Mouse (Mus musculus): ENCODE measurements around the gene Krtap9-3. TPM values are rescaled to one million over a fixed set of nuclear protein-coding genes. Genes with fewer than 3 reads are reported as not detected.

Gene Krtap9-3
- not detected for polyA plus RNA-seq (2014; fragmentation: Illumina TruSeq; extraction: RNeasy Lipid Tissue Mini Kit (QIAGEN cat#74804); ENCODE audit: low read depth, low replicate concordance)

GRCm38 (mm10) chr11:99597742-99598141 lies at the start of gene Krtap9-3:
Gene Krtap9-3 (minus strand): TSS chr11:99598105.

GRCm38 (mm10) chr11:99643635-99644139 lies 45.8 kb upstream of the Krtap9-3 start, which contains the start of gene Krtap4-7:
Gene Krtap4-7 (minus strand): TSS chr11:99644089.

GRCm38 (mm10) chr11:99634653-99635134 lies 36.8 kb upstream of the Krtap9-3 start, which contains the start of gene Krtap4-2:
Gene Krtap4-2 (minus strand): TSS chr11:99635084.

GRCm38 (mm10) chr11:99628138-99628537 lies 30.2 kb upstream of the Krtap9-3 start, which contains the start of gene Krtap4-1:
Gene Krtap4-1 (minus strand): TSS chr11:99628238.

GRCm38 (mm10) chr11:99620335-99620734 lies 22.4 kb upstream of the Krtap9-3 start, which contains the start of gene Gm11562:
Gene Gm11562 (minus strand): TSS chr11:99620435.

GRCm38 (mm10) chr11:99614796-99615363 lies 17.0 kb upstream of the Krtap9-3 start, which contains the start of gene Krtap2-4:
Gene Krtap2-4 (minus strand): TSS chr11:99614846.

GRCm38 (mm10) chr11:99610089-99610488 lies 12.2 kb upstream of the Krtap9-3 start, which contains the start of gene Gm11937:
Gene Gm11937 (minus strand): TSS chr11:99610189.

GRCm38 (mm10) chr11:99603208-99603607 lies 5.3 kb upstream of the Krtap9-3 start, which contains the start of gene Gm11938:
Gene Gm11938 (minus strand): TSS chr11:99603308.

GRCm38 (mm10) chr11:99590981-99591380 lies 6.9 kb downstream of the Krtap9-3 start, which contains the start of gene Krtap1-3:
Gene Krtap1-3 (minus strand): TSS chr11:99591339.

GRCm38 (mm10) chr11:99583245-99583704 lies 14.6 kb downstream of the Krtap9-3 start, which contains the start of gene Krtap1-4:
Gene Krtap1-4 (minus strand): TSS chr11:99583654.

GRCm38 (mm10) chr11:99580636-99581035 lies 17.3 kb downstream of the Krtap9-3 start, which contains the start of gene Krtap1-5:
Gene Krtap1-5 (minus strand): TSS chr11:99581016.

GRCm38 (mm10) chr11:99566530-99566929 lies 31.4 kb downstream of the Krtap9-3 start, which contains the start of gene Krtap3-1:
Gene Krtap3-1 (minus strand): TSS chr11:99566630.

GRCm38 (mm10) chr11:99559366-99559765 lies 38.5 kb downstream of the Krtap9-3 start, which contains the start of gene Gm11939:
Gene Gm11939 (minus strand): TSS chr11:99559466.

GRCm38 (mm10) chr11:99556753-99557152 lies 41.2 kb downstream of the Krtap9-3 start, which contains the start of gene Krtap3-2:
Gene Krtap3-2 (minus strand): TSS chr11:99556853.

GRCm38 (mm10) chr11:99550765-99551164 lies 47.1 kb downstream of the Krtap9-3 start, which contains the start of gene Krtap3-3:
Gene Krtap3-3 (minus strand): TSS chr11:99550865.

Other genes starting within 250 kb of the Krtap9-3 start
- gene Krt27, start 247.0 kb downstream of the Krtap9-3 start, polyA plus RNA-seq (2014; fragmentation: Illumina TruSeq; extraction: RNeasy Lipid Tissue Mini Kit (QIAGEN cat#74804); ENCODE audit: low read depth, low replicate concordance) = not detected
- not detected for gene Krt28, start 223.2 kb downstream of the Krtap9-3 start, polyA plus RNA-seq (2014; fragmentation: Illumina TruSeq; extraction: RNeasy Lipid Tissue Mini Kit (QIAGEN cat#74804); ENCODE audit: low read depth, low replicate concordance)
- 4.5 TPM for gene Krt10, start 208.7 kb downstream of the Krtap9-3 start, polyA plus RNA-seq (2014; fragmentation: Illumina TruSeq; extraction: RNeasy Lipid Tissue Mini Kit (QIAGEN cat#74804); ENCODE audit: low read depth, low replicate concordance)
- not detected for gene Krt12, start 175.8 kb downstream of the Krtap9-3 start, polyA plus RNA-seq (2014; fragmentation: Illumina TruSeq; extraction: RNeasy Lipid Tissue Mini Kit (QIAGEN cat#74804); ENCODE audit: low read depth, low replicate concordance)
- gene Krt20, start 160.0 kb downstream of the Krtap9-3 start, polyA plus RNA-seq (2014; fragmentation: Illumina TruSeq; extraction: RNeasy Lipid Tissue Mini Kit (QIAGEN cat#74804); ENCODE audit: low read depth, low replicate concordance) = 0.31 TPM
- gene Krt23, start 105.0 kb downstream of the Krtap9-3 start, polyA plus RNA-seq (2014; fragmentation: Illumina TruSeq; extraction: RNeasy Lipid Tissue Mini Kit (QIAGEN cat#74804); ENCODE audit: low read depth, low replicate concordance) = not detected
- gene Krt39, start 76.8 kb downstream of the Krtap9-3 start, polyA plus RNA-seq (2014; fragmentation: Illumina TruSeq; extraction: RNeasy Lipid Tissue Mini Kit (QIAGEN cat#74804); ENCODE audit: low read depth, low replicate concordance) = not detected
- not detected for gene Krt40, start 54.9 kb downstream of the Krtap9-3 start, polyA plus RNA-seq (2014; fragmentation: Illumina TruSeq; extraction: RNeasy Lipid Tissue Mini Kit (QIAGEN cat#74804); ENCODE audit: low read depth, low replicate concordance)
- gene Krtap3-3, start 47.2 kb downstream of the Krtap9-3 start, polyA plus RNA-seq (2014; fragmentation: Illumina TruSeq; extraction: RNeasy Lipid Tissue Mini Kit (QIAGEN cat#74804); ENCODE audit: low read depth, low replicate concordance) = not detected
- gene Krtap3-2, start 41.3 kb downstream of the Krtap9-3 start, polyA plus RNA-seq (2014; fragmentation: Illumina TruSeq; extraction: RNeasy Lipid Tissue Mini Kit (QIAGEN cat#74804); ENCODE audit: low read depth, low replicate concordance) = not detected
- not detected for gene Gm11939, start 38.6 kb downstream of the Krtap9-3 start, polyA plus RNA-seq (2014; fragmentation: Illumina TruSeq; extraction: RNeasy Lipid Tissue Mini Kit (QIAGEN cat#74804); ENCODE audit: low read depth, low replicate concordance)
- gene Krtap3-1, start 31.5 kb downstream of the Krtap9-3 start, polyA plus RNA-seq (2014; fragmentation: Illumina TruSeq; extraction: RNeasy Lipid Tissue Mini Kit (QIAGEN cat#74804); ENCODE audit: low read depth, low replicate concordance) = not detected
- gene Krtap1-5, start 17.1 kb downstream of the Krtap9-3 start, polyA plus RNA-seq (2014; fragmentation: Illumina TruSeq; extraction: RNeasy Lipid Tissue Mini Kit (QIAGEN cat#74804); ENCODE audit: low read depth, low replicate concordance) = not detected
- gene Krtap1-4, start 14.5 kb downstream of the Krtap9-3 start, polyA plus RNA-seq (2014; fragmentation: Illumina TruSeq; extraction: RNeasy Lipid Tissue Mini Kit (QIAGEN cat#74804); ENCODE audit: low read depth, low replicate concordance) = not detected
- gene Krtap1-3, start 6.8 kb downstream of the Krtap9-3 start, polyA plus RNA-seq (2014; fragmentation: Illumina TruSeq; extraction: RNeasy Lipid Tissue Mini Kit (QIAGEN cat#74804); ENCODE audit: low read depth, low replicate concordance) = not detected
- gene Gm11938, start 5.2 kb upstream of the Krtap9-3 start, polyA plus RNA-seq (2014; fragmentation: Illumina TruSeq; extraction: RNeasy Lipid Tissue Mini Kit (QIAGEN cat#74804); ENCODE audit: low read depth, low replicate concordance) = not detected
- not detected for gene Gm11937, start 12.1 kb upstream of the Krtap9-3 start, polyA plus RNA-seq (2014; fragmentation: Illumina TruSeq; extraction: RNeasy Lipid Tissue Mini Kit (QIAGEN cat#74804); ENCODE audit: low read depth, low replicate concordance)
- not detected for gene Krtap2-4, start 16.7 kb upstream of the Krtap9-3 start, polyA plus RNA-seq (2014; fragmentation: Illumina TruSeq; extraction: RNeasy Lipid Tissue Mini Kit (QIAGEN cat#74804); ENCODE audit: low read depth, low replicate concordance)
- gene Gm11562, start 22.3 kb upstream of the Krtap9-3 start, polyA plus RNA-seq (2014; fragmentation: Illumina TruSeq; extraction: RNeasy Lipid Tissue Mini Kit (QIAGEN cat#74804); ENCODE audit: low read depth, low replicate concordance) = not detected
- not detected for gene Krtap4-1, start 30.1 kb upstream of the Krtap9-3 start, polyA plus RNA-seq (2014; fragmentation: Illumina TruSeq; extraction: RNeasy Lipid Tissue Mini Kit (QIAGEN cat#74804); ENCODE audit: low read depth, low replicate concordance)
- not detected for gene Krtap4-2, start 37.0 kb upstream of the Krtap9-3 start, polyA plus RNA-seq (2014; fragmentation: Illumina TruSeq; extraction: RNeasy Lipid Tissue Mini Kit (QIAGEN cat#74804); ENCODE audit: low read depth, low replicate concordance)
- not detected for gene Krtap4-7, start 46.0 kb upstream of the Krtap9-3 start, polyA plus RNA-seq (2014; fragmentation: Illumina TruSeq; extraction: RNeasy Lipid Tissue Mini Kit (QIAGEN cat#74804); ENCODE audit: low read depth, low replicate concordance)
- not detected for gene Gm11555, start 52.1 kb upstream of the Krtap9-3 start, polyA plus RNA-seq (2014; fragmentation: Illumina TruSeq; extraction: RNeasy Lipid Tissue Mini Kit (QIAGEN cat#74804); ENCODE audit: low read depth, low replicate concordance)
- gene Gm11563, start 60.9 kb upstream of the Krtap9-3 start, polyA plus RNA-seq (2014; fragmentation: Illumina TruSeq; extraction: RNeasy Lipid Tissue Mini Kit (QIAGEN cat#74804); ENCODE audit: low read depth, low replicate concordance) = not detected
- not detected for gene Krtap4-6, start 67.9 kb upstream of the Krtap9-3 start, polyA plus RNA-seq (2014; fragmentation: Illumina TruSeq; extraction: RNeasy Lipid Tissue Mini Kit (QIAGEN cat#74804); ENCODE audit: low read depth, low replicate concordance)
- gene Gm14190, start 92.6 kb upstream of the Krtap9-3 start, polyA plus RNA-seq (2014; fragmentation: Illumina TruSeq; extraction: RNeasy Lipid Tissue Mini Kit (QIAGEN cat#74804); ENCODE audit: low read depth, low replicate concordance) = not detected
- not detected for gene Gm14180, start 136.2 kb upstream of the Krtap9-3 start, polyA plus RNA-seq (2014; fragmentation: Illumina TruSeq; extraction: RNeasy Lipid Tissue Mini Kit (QIAGEN cat#74804); ENCODE audit: low read depth, low replicate concordance)
- gene Gm11595, start 174.8 kb upstream of the Krtap9-3 start, polyA plus RNA-seq (2014; fragmentation: Illumina TruSeq; extraction: RNeasy Lipid Tissue Mini Kit (QIAGEN cat#74804); ENCODE audit: low read depth, low replicate concordance) = not detected
- gene Krtap4-8, start 182.6 kb upstream of the Krtap9-3 start, polyA plus RNA-seq (2014; fragmentation: Illumina TruSeq; extraction: RNeasy Lipid Tissue Mini Kit (QIAGEN cat#74804); ENCODE audit: low read depth, low replicate concordance) = not detected
- not detected for gene Krtap4-9, start 187.1 kb upstream of the Krtap9-3 start, polyA plus RNA-seq (2014; fragmentation: Illumina TruSeq; extraction: RNeasy Lipid Tissue Mini Kit (QIAGEN cat#74804); ENCODE audit: low read depth, low replicate concordance)
- not detected for gene Gm11596, start 195.4 kb upstream of the Krtap9-3 start, polyA plus RNA-seq (2014; fragmentation: Illumina TruSeq; extraction: RNeasy Lipid Tissue Mini Kit (QIAGEN cat#74804); ENCODE audit: low read depth, low replicate concordance)
- gene Gm11569, start 200.8 kb upstream of the Krtap9-3 start, polyA plus RNA-seq (2014; fragmentation: Illumina TruSeq; extraction: RNeasy Lipid Tissue Mini Kit (QIAGEN cat#74804); ENCODE audit: low read depth, low replicate concordance) = not detected
- not detected for gene Gm11554, start 206.3 kb upstream of the Krtap9-3 start, polyA plus RNA-seq (2014; fragmentation: Illumina TruSeq; extraction: RNeasy Lipid Tissue Mini Kit (QIAGEN cat#74804); ENCODE audit: low read depth, low replicate concordance)
- gene Krtap4-13, start 211.8 kb upstream of the Krtap9-3 start, polyA plus RNA-seq (2014; fragmentation: Illumina TruSeq; extraction: RNeasy Lipid Tissue Mini Kit (QIAGEN cat#74804); ENCODE audit: low read depth, low replicate concordance) = not detected
- gene Gm11564, start 217.6 kb upstream of the Krtap9-3 start, polyA plus RNA-seq (2014; fragmentation: Illumina TruSeq; extraction: RNeasy Lipid Tissue Mini Kit (QIAGEN cat#74804); ENCODE audit: low read depth, low replicate concordance) = not detected
- gene 2300003K06Rik, start 240.0 kb upstream of the Krtap9-3 start, polyA plus RNA-seq (2014; fragmentation: Illumina TruSeq; extraction: RNeasy Lipid Tissue Mini Kit (QIAGEN cat#74804); ENCODE audit: low read depth, low replicate concordance) = not detected

Measured in heart, adult 10 weeks (tissue).